8 mouse cellular contexts compared by ENCODE assay signal in genomic region chr11:97575638-97576037, GRCm38 (mm10). TPM values are rescaled to one million over a fixed set of nuclear protein-coding genes. Genes with fewer than 3 reads are reported as not detected.
A peak's percentile ranks its signal among the peaks of the same experiment; 100 is the strongest.
DNase-seq lines count a peak whose midpoint lies in the region; ATAC-seq and TF ChIP-seq lines count a peak whose summit lies in the region.

No protein-coding gene starts in this region.

- no peaks in the 10 kb centered on the region for H3K36me3 ChIP-seq in embryonic facial prominence, embryonic 12.5 days
- no peaks in the 10 kb centered on the region for H3K36me3 ChIP-seq in heart, embryonic 14.5 days (ENCODE audit: control insufficient read depth, insufficient read depth, low read length)
- H3K36me3 ChIP-seq in kidney, postnatal 0 days (ENCODE audit: insufficient read depth, low read length) = no peaks in the 10 kb centered on the region
- no peaks in the 10 kb centered on the region for H3K36me3 ChIP-seq in liver, embryonic 14.5 days (replicated peaks; ENCODE audit: control insufficient read depth, insufficient read depth, low read depth)
- no peaks in the 10 kb centered on the region for H3K36me3 ChIP-seq in neural tube, embryonic 11.5 days (ENCODE audit: control insufficient read depth, insufficient read depth, low read length)

- peak; percentile 91 for TF ChIP-seq CTCF in kidney, postnatal 0 days (IDR thresholded peaks at IDR 0.05; ENCODE audit: low read depth)
- TF ChIP-seq CTCF in liver, embryonic 14.5 days (IDR thresholded peaks at IDR 0.05; ENCODE audit: low read depth) = peak; percentile 94

- under 1% methylated on average over 16 of the region's 18 CpGs for WGBS in embryonic facial prominence, embryonic 12.5 days
- under 1% methylated on average over 18 of the region's 18 CpGs for WGBS in heart, embryonic 14.5 days
- 0% methylated on average over 15 of the region's 18 CpGs for WGBS in kidney, postnatal 0 days
- WGBS in liver, embryonic 14.5 days (ENCODE audit: insufficient replicate concordance) = under 1% methylated on average over 15 of the region's 18 CpGs
- under 1% methylated on average over 16 of the region's 18 CpGs for WGBS in neural tube, embryonic 11.5 days

- no peak for TF ChIP-seq EP300 in liver, embryonic 14.5 days (IDR thresholded peaks at IDR 0.05; ENCODE audit: low read depth)

- H3K4me2 ChIP-seq in embryonic facial prominence, embryonic 12.5 days (replicated peaks) = peak overlapping the region; percentile 99
- H3K4me2 ChIP-seq in heart, embryonic 14.5 days (ENCODE audit: low read length) = peak overlapping the region; percentile 100
- H3K4me2 ChIP-seq in kidney, postnatal 0 days (ENCODE audit: low read length) = peak overlapping the region; percentile 100
- H3K4me2 ChIP-seq in liver, embryonic 14.5 days (ENCODE audit: low read depth) = peak overlapping the region; percentile 65
- H3K4me2 ChIP-seq in neural tube, embryonic 11.5 days (ENCODE audit: low read depth) = peak overlapping the region; percentile 92

- H3K27ac ChIP-seq in embryonic facial prominence, embryonic 12.5 days = no peak overlapping the region
- H3K27ac ChIP-seq in heart, embryonic 14.5 days (replicated peaks in 1 of 2; ENCODE audit: control insufficient read depth in 1 of 2, insufficient read depth in 1 of 2, low read depth in 2 of 2, low read length in 2 of 2) = no peak overlapping the region
- peak overlapping the region; percentile 60 for H3K27ac ChIP-seq in kidney, postnatal 0 days
- no peak overlapping the region for H3K27ac ChIP-seq in liver, embryonic 14.5 days
- peak overlapping the region; percentile 92 for H3K27ac ChIP-seq in neural tube, embryonic 11.5 days (ENCODE audit: low read depth, low read length)

- H3K4me1 ChIP-seq in embryonic facial prominence, embryonic 12.5 days = peaks cover 36% of the 10 kb centered on the region
- peaks cover 1 to 16% of the 10 kb centered on the region in 2 experiments; a peak in 3 of 4 replicates for H3K4me1 ChIP-seq in heart, embryonic 14.5 days (ENCODE audit: control insufficient read depth in 2 of 2, insufficient read depth in 2 of 2, low read length in 2 of 2)
- H3K4me1 ChIP-seq in kidney, postnatal 0 days (replicated peaks; ENCODE audit: insufficient read depth, low read length) = 0 out of 2 replicates have a peak, but pooled peaks cover 10% of the 10 kb centered on the region
- no peaks in the 10 kb centered on the region for H3K4me1 ChIP-seq in liver, embryonic 14.5 days (replicated peaks; ENCODE audit: control insufficient read depth in 2 of 2, insufficient read depth in 2 of 2, low read length in 1 of 2)
- peaks cover 24% of the 10 kb centered on the region for H3K4me1 ChIP-seq in neural tube, embryonic 11.5 days (ENCODE audit: control insufficient read depth, insufficient read depth, low read length)

- peaks cover 78% of the 10 kb centered on the region for H3K27me3 ChIP-seq in embryonic facial prominence, embryonic 12.5 days
- peaks cover 77% of the 10 kb centered on the region for H3K27me3 ChIP-seq in heart, embryonic 14.5 days (ENCODE audit: control insufficient read depth, insufficient read depth, low read length)
- peaks cover 18% of the 10 kb centered on the region for H3K27me3 ChIP-seq in kidney, postnatal 0 days (ENCODE audit: insufficient read depth, low read length)
- peaks cover 53% of the 10 kb centered on the region for H3K27me3 ChIP-seq in liver, embryonic 14.5 days (ENCODE audit: control insufficient read depth, insufficient read depth, low read length)
- H3K27me3 ChIP-seq in neural tube, embryonic 11.5 days (ENCODE audit: control insufficient read depth, insufficient read depth, low read length) = peaks cover 36% of the 10 kb centered on the region

- peak overlapping the region; percentile 66 for H3K4me3 ChIP-seq in embryonic facial prominence, embryonic 12.5 days
- peak overlapping the region; percentile 60 to 65 for H3K4me3 ChIP-seq in heart, embryonic 14.5 days (ENCODE audit: control insufficient read depth in 1 of 2, insufficient read depth in 1 of 2, low read depth in 1 of 2, low read length in 2 of 2)
- peak overlapping the region; percentile 62 for H3K4me3 ChIP-seq in kidney, postnatal 0 days (replicated peaks; ENCODE audit: low read depth, low read length)
- peak overlapping the region; percentile 23 to 54; a peak in 3 of 4 replicates for H3K4me3 ChIP-seq in liver, embryonic 14.5 days (ENCODE audit: insufficient read depth in 1 of 2, low read depth in 2 of 2, low read length in 2 of 2)
- H3K4me3 ChIP-seq in neural tube, embryonic 11.5 days (ENCODE audit: low read depth, low read length) = peak overlapping the region; percentile 79

- peak overlapping the region; percentile 68; the same call in 1 of the 2 replicates for H3K9ac ChIP-seq in embryonic facial prominence, embryonic 12.5 days
- peak overlapping the region; percentile 70 for H3K9ac ChIP-seq in heart, embryonic 14.5 days (ENCODE audit: low read length)
- H3K9ac ChIP-seq in kidney, postnatal 0 days (ENCODE audit: low read depth, low read length) = peak overlapping the region; percentile 67
- no peak overlapping the region for H3K9ac ChIP-seq in liver, embryonic 14.5 days (replicated peaks)
- H3K9ac ChIP-seq in neural tube, embryonic 11.5 days (ENCODE audit: low read length) = peak overlapping the region; percentile 93

- DNase-seq in 416B (ENCODE audit: low read depth) = peak; percentile 73
- peak; percentile 88 for DNase-seq in adrenal gland, postnatal 25 days
- DNase-seq in kidney, postnatal 0 days (ENCODE audit: low spot score) = peak; percentile 88
- peak; percentile 20 to 33 (median 20) for DNase-seq in liver, embryonic 14.5 days (ENCODE audit: low read depth in 3 of 3, low spot score in 3 of 3)
- peak; percentile 92 for DNase-seq in neural tube, embryonic 11.5 days (ENCODE audit: low spot score)
- DNase-seq in testis, postnatal 10 days (ENCODE audit: low spot score) = peak; percentile 92

- peak; percentile 68; the same call in 1 of the 2 replicates for ATAC-seq in embryonic facial prominence, embryonic 12.5 days (ENCODE audit: insufficient number of reproducible peaks, insufficient read depth, low FRiP score, low TSS enrichment)
- peak; percentile 38; the same call in 1 of the 2 replicates for ATAC-seq in heart, embryonic 14.5 days (ENCODE audit: insufficient number of reproducible peaks, insufficient read depth, low FRiP score, low read depth)
- peak; percentile 62 for ATAC-seq in kidney, postnatal 0 days (replicated peaks; ENCODE audit: low FRiP score, low read depth)
- ATAC-seq in liver, embryonic 14.5 days (ENCODE audit: insufficient read depth) = no peak
- ATAC-seq in neural tube, embryonic 11.5 days (ENCODE audit: insufficient read depth, low FRiP score, low TSS enrichment) = peak; percentile 57

- H3K9me3 ChIP-seq in embryonic facial prominence, embryonic 12.5 days = no peaks in the 10 kb centered on the region
- no peaks in the 10 kb centered on the region for H3K9me3 ChIP-seq in heart, embryonic 14.5 days (ENCODE audit: control insufficient read depth, low read length)
- no peaks in the 10 kb centered on the region for H3K9me3 ChIP-seq in kidney, postnatal 0 days (replicated peaks; ENCODE audit: low read length)
- no peaks in the 10 kb centered on the region for H3K9me3 ChIP-seq in liver, embryonic 14.5 days (ENCODE audit: control insufficient read depth, low read length)
- no peaks in the 10 kb centered on the region for H3K9me3 ChIP-seq in neural tube, embryonic 11.5 days (ENCODE audit: control insufficient read depth, low read length)

RNA-seq across cellular contexts. Expression of gene Srcin1, which starts 0.3 kb away (rescaled TPM):
- total RNA-seq in adrenal gland, postnatal 25 days (2021) = 9.8 and 9.9 TPM in 2 replicates
- polyA plus RNA-seq in embryonic facial prominence, embryonic 12.5 days (2016; fragmentation: Nextera tagmentation; extraction: Ambion mirVana) = 1.00 and 1.3 TPM in 2 replicates
- 0.22 TPM in 1 of 2 replicates, not detected in the other for polyA plus RNA-seq in heart, embryonic 14.5 days (2014; fragmentation: Nextera tagmentation; extraction: Ambion mirVana)
- polyA plus RNA-seq in kidney, postnatal 0 days (2015; fragmentation: Nextera tagmentation; extraction: Ambion mirVana) = 0.59 and 0.70 TPM in 2 replicates
- 0.04 and 0.06 TPM in 2 replicates for polyA plus RNA-seq in liver, embryonic 14.5 days (2012; rRNA removed)
- polyA plus RNA-seq in liver, embryonic 14.5 days (2014; fragmentation: Nextera tagmentation; extraction: Ambion mirVana) = not detected in 2 replicates
- polyA plus RNA-seq in neural tube, embryonic 11.5 days (2014; fragmentation: Nextera tagmentation; extraction: Ambion mirVana) = 2.5 and 2.6 TPM in 2 replicates

RNA-seq across cellular contexts. Expression of gene Epop, which starts 53.9 kb away (rescaled TPM):
- 6.2 and 7.8 TPM in 2 replicates for total RNA-seq in adrenal gland, postnatal 25 days (2021)
- polyA plus RNA-seq in embryonic facial prominence, embryonic 12.5 days (2016; fragmentation: Nextera tagmentation; extraction: Ambion mirVana) = 15.3 and 16.4 TPM in 2 replicates
- polyA plus RNA-seq in heart, embryonic 14.5 days (2014; fragmentation: Nextera tagmentation; extraction: Ambion mirVana) = 0.77 and 1.00 TPM in 2 replicates
- 2.9 and 4.1 TPM in 2 replicates for polyA plus RNA-seq in kidney, postnatal 0 days (2015; fragmentation: Nextera tagmentation; extraction: Ambion mirVana)
- 0.66 and 0.98 TPM in 2 replicates for polyA plus RNA-seq in liver, embryonic 14.5 days (2012; rRNA removed)
- 0.34 and 0.38 TPM in 2 replicates for polyA plus RNA-seq in liver, embryonic 14.5 days (2014; fragmentation: Nextera tagmentation; extraction: Ambion mirVana)
- 9.7 and 11.0 TPM in 2 replicates for polyA plus RNA-seq in neural tube, embryonic 11.5 days (2014; fragmentation: Nextera tagmentation; extraction: Ambion mirVana)

Comparison
In these comparisons a context has a peak if more than half of its experiments do, and no peak if none do; other contexts are left out.
1. DNase-seq: peak in every context shown above with its lines; median percentile 92 in neural tube, embryonic 11.5 days; 92 in testis, postnatal 10 days; 88 in adrenal gland, postnatal 25 days; 88 in kidney, postnatal 0 days; 73 in 416B; 20 in liver, embryonic 14.5 days.
2. H3K27ac ChIP-seq: peak in kidney, postnatal 0 days (single experiment) and neural tube, embryonic 11.5 days (single experiment); none in embryonic facial prominence, embryonic 12.5 days (single experiment), heart, embryonic 14.5 days (0 of 2) and liver, embryonic 14.5 days (single experiment).
3. Peak in every context shown above with its lines, with median percentiles within 50 percentile points of each other: H3K4me2 ChIP-seq and H3K4me3 ChIP-seq.